Mouse (Mus musculus): Measurements from ENCODE around the gene Parp8. TPM values are rescaled to one million over a fixed set of nuclear protein-coding genes. Genes with fewer than 3 reads are reported as not detected.

Parp8 gene
- total RNA-seq, 2 experiments from 2014 or later = 27.7 to 35.3 TPM

GRCm38 (mm10) chr13:116879580-116880192 lies 145.7 kb downstream of the Parp8 start:
- no peak for DNase-seq (ENCODE audit: low spot score in 2 of 2)

- no peak for DNase-seq (ENCODE audit: low spot score in 2 of 2)
Observed at GRCm38 (mm10) chr13:116870221-116870620, 155.1 kb downstream of the Parp8 start.

GRCm38 (mm10) chr13:116843937-116844336 lies 181.4 kb downstream of the Parp8 start:
- no peak for DNase-seq (ENCODE audit: low spot score in 2 of 2)

GRCm38 (mm10) chr13:116830984-116831383 lies 194.4 kb downstream of the Parp8 start:
- no peak for DNase-seq (ENCODE audit: low spot score in 2 of 2)

- DNase-seq (ENCODE audit: low spot score in 2 of 2) = no peak
Observed at GRCm38 (mm10) chr13:116829015-116829414, 196.3 kb downstream of the Parp8 start.

- no peak for DNase-seq (ENCODE audit: low spot score in 2 of 2)
Observed at GRCm38 (mm10) chr13:116811456-116811855, 213.9 kb downstream of the Parp8 start.

Other genes starting within 250 kb of the Parp8 start
- 10 to 100 TPM; 29.1 to 32.0 TPM for gene Emb, start 183.0 kb upstream of the Parp8 start, total RNA-seq (2021)
- gene Gm17509, start 195.5 kb upstream of the Parp8 start, total RNA-seq (2021) = 1 to 10 TPM; 1.5 TPM

All from layer of hippocampus, adult 18-20 months (tissue).